Mouse (Mus musculus) cortical plate, adult 2 months (tissue): Measurements from ENCODE around the gene Mapk8ip3. TPM values are rescaled to one million over a fixed set of nuclear protein-coding genes. Genes with fewer than 3 reads are reported as not detected.
A peak's percentile ranks its signal among the peaks of the same experiment; 100 is the strongest.

Experiments
- H3K27ac ChIP-seq: fragments of 200-500 bp; 2 replicates; pipeline ENCODE4 v1.5.1; 2012; ENCODE audit warnings: low read length, control low read depth, inconsistent platforms; ENCODE audit not compliant: insufficient read depth
- H3K4me1 ChIP-seq: fragments of 200-500 bp; 2 replicates; pipeline ENCODE4 v1.6.1; 2011; ENCODE audit warnings: low read length; ENCODE audit not compliant: control insufficient read depth, insufficient read depth
- H3K4me3 ChIP-seq: fragments of 200-500 bp; 2 replicates; pipeline ENCODE4 v1.5.1; 2011; ENCODE audit warnings: mild to moderate bottlenecking, low read length, control low read depth; ENCODE audit not compliant: insufficient read depth
- CTCF ChIP-seq: fragments of 200-500 bp; IDR thresholded peaks from 2 replicates; pipeline ENCODE4 v1.5.1; 2011; ENCODE audit warnings: mild to moderate bottlenecking, control low read depth, low read length; ENCODE audit not compliant: insufficient read depth; ENCODE audit errors: extremely low read depth
- POLR2A ChIP-seq: fragments of 200-500 bp; IDR thresholded peaks from 2 replicates; pipeline ENCODE4 v1.6.1; 2011; ENCODE audit warnings: mild to moderate bottlenecking, low read length, control low read depth; ENCODE audit not compliant: insufficient read depth; ENCODE audit errors: extremely low read depth
- polyA plus RNA-seq: library from polyadenylated mRNA; depleted of rRNA; stranded (reverse); fragments of >200 nt; gene quantifications from 2 replicates; pipeline ENCODE4 v1.2.3, GENCODE M21; 2012

The Mapk8ip3 gene
- polyA plus RNA-seq, 1 experiment: 328 TPM

GRCm38 (mm10) chr17:24895571-24896240, 41.1 kb downstream of the Mapk8ip3 start:
- Histone ChIP-seq H3K4me3 (peak overlapping the region; percentile 80), H3K4me1 (peaks cover 5% of the 10 kb centered on the region; the same call in 1 of the 2 replicates), H3K27ac (peak overlapping the region; percentile 85)
- TF ChIP-seq CTCF (no peak), POLR2A (no peak)

- TF ChIP-seq CTCF: no peak
- peak; percentile 75 for TF ChIP-seq POLR2A
- peak within 1 kb of the TSS; percentile 80 for H3K4me3 ChIP-seq
- H3K27ac ChIP-seq: peak within 1 kb of the TSS; percentile 85
- peaks cover 5% of the 10 kb centered on the region; the same call in 1 of the 2 replicates for H3K4me1 ChIP-seq
These were observed 41.7 kb downstream of the Mapk8ip3 start, which contains the start of the genes Eme2 and Mrps34 for GRCm38 (mm10) chr17:24894995-24895547. TSS of gene Eme2 (minus strand) at chr17:24895087. TSS of gene Mrps34 (plus strand) at chr17:24895116.

- Histone ChIP-seq H3K4me3 (peak overlapping the region; percentile 80), H3K27ac (no peak overlapping the region), H3K4me1 (peaks cover 4% of the 10 kb centered on the region; the same call in 1 of the 2 replicates)
- TF ChIP-seq CTCF: no peak
- TF ChIP-seq POLR2A: no peak
These were observed 42.4 kb downstream of the Mapk8ip3 start for GRCm38 (mm10) chr17:24894061-24894994.

- Histone ChIP-seq H3K4me1 (peaks cover 4% of the 10 kb centered on the region; the same call in 1 of the 2 replicates), H3K4me3 (no peak overlapping the region), H3K27ac (no peak overlapping the region)
- 0 out of 2 replicates have a peak, but pooled peaks have one; percentile 15 for TF ChIP-seq POLR2A
- TF ChIP-seq CTCF: no peak
These were observed 43.5 kb downstream of the Mapk8ip3 start for GRCm38 (mm10) chr17:24893276-24893675.

- Histone ChIP-seq H3K4me1 (peaks cover 4% of the 10 kb centered on the region; the same call in 1 of the 2 replicates), H3K4me3 (no peak overlapping the region), H3K27ac (no peak overlapping the region)
- TF ChIP-seq CTCF (no peak), POLR2A (no peak)
These were observed 44.0 kb downstream of the Mapk8ip3 start for GRCm38 (mm10) chr17:24892785-24893184.

GRCm38 (mm10) chr17:24891321-24891720, 45.5 kb downstream of the Mapk8ip3 start:
- Histone ChIP-seq H3K27ac (no peak overlapping the region), H3K4me3 (no peak overlapping the region), H3K4me1 (peaks cover 3% of the 10 kb centered on the region; the same call in 1 of the 2 replicates)
- TF ChIP-seq POLR2A: no peak
- TF ChIP-seq CTCF: no peak

- peaks cover 4% of the 10 kb centered on the region; the same call in 1 of the 2 replicates for H3K4me1 ChIP-seq
- TF ChIP-seq CTCF (no peak), POLR2A (peak; percentile 43)
- no peak overlapping the region for H3K27ac ChIP-seq
- no peak overlapping the region for H3K4me3 ChIP-seq
These were observed 46.4 kb downstream of the Mapk8ip3 start for GRCm38 (mm10) chr17:24890151-24891092.

- Histone ChIP-seq H3K4me3 (no peak overlapping the region), H3K27ac (no peak overlapping the region), H3K4me1 (peaks cover 5% of the 10 kb centered on the region; the same call in 1 of the 2 replicates)
- TF ChIP-seq POLR2A (peak; percentile 44), CTCF (no peak)
These were observed 47.9 kb downstream of the Mapk8ip3 start for GRCm38 (mm10) chr17:24888862-24889261.
